Mouse (Mus musculus) neural tube, embryonic 15.5 days (tissue): Measurements from ENCODE around the gene Wfdc1. TPM values are rescaled to one million over a fixed set of nuclear protein-coding genes. Genes with fewer than 3 reads are reported as not detected.
A peak's percentile ranks its signal among the peaks of the same experiment; 100 is the strongest.

Source experiments
- ATAC-seq: fragments of 200-750 bp; cut with Nextera tagmentation; 2 replicates; pipeline ENCODE4 v1.8.0; 2017; ENCODE audit warnings: mild to moderate bottlenecking, moderate TSS enrichment, moderate library complexity; ENCODE audit not compliant: low FRiP score
- H3K27ac ChIP-seq: fragments of 300-500 bp; sonication (generic); replicated peaks from 2 replicates; pipeline ENCODE4 v1.5.1; 2015; ENCODE audit warnings: mild to moderate bottlenecking, inconsistent platforms
- H3K27me3 ChIP-seq: fragments of 300-500 bp; sonication (generic); replicated peaks from 2 replicates; pipeline ENCODE4 v1.6.1; 2015; ENCODE audit warnings: inconsistent platforms
- H3K36me3 ChIP-seq: fragments of 300-500 bp; sonication (generic); 2 replicates; pipeline ENCODE4 v1.6.1; 2015; ENCODE audit warnings: inconsistent platforms
- H3K4me1 ChIP-seq: fragments of 300-500 bp; sonication (generic); 2 replicates; pipeline ENCODE4 v1.6.1; 2015; ENCODE audit warnings: inconsistent platforms
- H3K4me2 ChIP-seq: fragments of 300-500 bp; sonication (generic); 2 replicates; pipeline ENCODE4 v1.6.1; 2015; ENCODE audit warnings: inconsistent platforms, mild to moderate bottlenecking, moderate library complexity
- H3K4me3 ChIP-seq: fragments of 300-500 bp; sonication (generic); replicated peaks from 2 replicates; pipeline ENCODE4 v1.5.1; 2015; ENCODE audit warnings: mild to moderate bottlenecking, inconsistent platforms
- H3K9ac ChIP-seq: fragments of 300-500 bp; sonication (generic); replicated peaks from 2 replicates; pipeline ENCODE4 v1.6.1; 2015; ENCODE audit warnings: mild to moderate bottlenecking, inconsistent platforms
- H3K9me3 ChIP-seq: fragments of 300-500 bp; sonication (generic); replicated peaks from 2 replicates; pipeline ENCODE4 v1.6.1; 2016; ENCODE audit warnings: inconsistent platforms
- WGBS: fragments of 180-500 bp; shearing (Covaris S2); methylation state at CpG from one replicate; pipeline ENCODE4 v1.1.7; 2015; ENCODE audit warnings: mixed read lengths; 5-methylcytosine and 5-hydroxymethylcytosine counted together
- polyA plus RNA-seq: library from polyadenylated mRNA; unstranded; fragments of >200 nt; fragmentation: Nextera tagmentation; extraction: Ambion mirVana; gene quantifications from 2 replicates; pipeline ENCODE4 v1.2.1, GENCODE M21; 2015

The Wfdc1 gene
- polyA plus RNA-seq, 1 experiment from 2014 or later = 6.2 TPM

DNA sequence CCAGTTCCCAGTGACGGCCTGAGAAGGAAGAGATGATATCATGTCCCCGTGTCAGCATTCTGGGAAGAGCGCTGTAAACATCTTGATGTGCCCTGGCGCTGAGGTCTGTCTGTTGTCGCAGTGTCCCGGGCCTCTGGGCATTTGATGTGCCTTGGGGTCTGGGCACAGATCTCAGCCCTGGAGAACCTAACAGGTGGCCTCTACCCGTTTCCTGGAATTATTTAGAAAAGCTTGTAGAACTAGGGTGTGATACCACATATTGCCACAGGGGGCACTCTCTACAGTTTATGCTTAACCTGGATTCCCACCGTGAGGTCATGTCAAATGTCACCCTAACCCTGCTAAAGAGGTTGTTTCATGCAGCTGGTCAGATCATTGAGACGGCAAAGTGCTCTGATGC lies 51.6 kb downstream of the Wfdc1 start:
- ATAC-seq = no peak
- H3K9ac ChIP-seq = no peak overlapping the region
- H3K27ac ChIP-seq = no peak overlapping the region
- 69% methylated on average over 9 of the region's 9 CpGs for WGBS
- no peaks in the 10 kb centered on the region for H3K36me3 ChIP-seq
- no peaks in the 10 kb centered on the region for H3K27me3 ChIP-seq
- no peaks in the 10 kb centered on the region for H3K9me3 ChIP-seq
- H3K4me3 ChIP-seq = no peak overlapping the region
- H3K4me1 ChIP-seq = no peaks in the 10 kb centered on the region
- H3K4me2 ChIP-seq = no peak overlapping the region

DNA sequence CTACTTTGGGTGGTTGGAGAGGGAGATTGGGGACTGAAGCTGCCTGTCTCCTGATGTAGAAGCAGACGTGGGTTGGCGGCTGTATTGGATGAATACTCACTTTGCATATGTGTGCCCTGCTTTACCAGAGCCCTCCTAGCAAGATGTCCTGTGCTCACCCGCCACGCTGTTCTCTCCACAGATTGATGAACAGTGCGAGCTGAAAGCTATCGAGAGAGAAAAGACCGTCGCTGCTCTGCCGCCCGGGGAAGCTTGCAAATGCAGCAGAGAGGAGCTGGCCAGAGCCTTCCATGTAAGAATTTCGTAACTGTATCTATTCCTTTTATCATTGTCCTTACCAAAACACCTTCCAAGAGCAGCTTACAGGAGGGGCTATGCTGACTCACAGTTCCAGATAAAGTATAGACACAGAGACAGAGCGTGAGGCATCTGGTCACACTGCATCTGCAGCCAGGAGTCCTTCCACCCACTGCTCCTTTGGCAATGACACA lies 52.9 kb downstream of the Wfdc1 start:
- Histone ChIP-seq H3K27me3 (no peaks in the 10 kb centered on the region), H3K9ac (no peak overlapping the region), H3K4me1 (no peaks in the 10 kb centered on the region), H3K27ac (0 out of 2 replicates have a peak overlapping the region, but pooled peaks have one; percentile 1), H3K4me3 (no peak overlapping the region), H3K36me3 (no peaks in the 10 kb centered on the region), H3K9me3 (no peaks in the 10 kb centered on the region), H3K4me2 (no peak overlapping the region)
- no peak for ATAC-seq
- 59% methylated on average over 12 of the region's 12 CpGs for WGBS

DNA sequence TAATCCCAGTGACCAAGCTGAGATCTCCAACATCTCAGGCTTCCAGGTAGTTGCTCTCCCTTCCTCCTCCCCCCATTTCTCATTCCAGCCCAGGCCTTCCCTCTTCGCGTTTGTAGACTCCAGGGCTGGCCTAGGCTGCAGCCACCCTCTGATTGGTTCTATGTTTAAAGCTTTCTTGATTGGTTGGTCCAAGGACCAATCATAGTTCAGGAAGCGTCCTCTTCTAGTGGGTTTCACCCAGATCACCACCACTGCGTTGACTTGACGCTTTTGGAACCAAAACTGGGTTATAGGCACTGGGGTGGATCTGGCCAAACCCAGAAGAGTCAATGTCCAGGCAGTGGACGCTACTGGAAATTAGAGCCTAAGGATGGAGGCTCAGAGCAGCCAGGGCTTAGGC lies 56.2 kb downstream of the Wfdc1 start:
- H3K36me3 ChIP-seq = no peaks in the 10 kb centered on the region
- H3K27ac ChIP-seq = no peak overlapping the region
- whole genome bisulfite sequencing = 62% methylated on average over 6 of the region's 6 CpGs
- no peak overlapping the region for H3K9ac ChIP-seq
- no peak overlapping the region for H3K4me2 ChIP-seq
- H3K9me3 ChIP-seq = no peaks in the 10 kb centered on the region
- H3K4me1 ChIP-seq = no peaks in the 10 kb centered on the region
- H3K4me3 ChIP-seq = no peak overlapping the region
- H3K27me3 ChIP-seq = no peaks in the 10 kb centered on the region
- ATAC-seq = no peak

DNA sequence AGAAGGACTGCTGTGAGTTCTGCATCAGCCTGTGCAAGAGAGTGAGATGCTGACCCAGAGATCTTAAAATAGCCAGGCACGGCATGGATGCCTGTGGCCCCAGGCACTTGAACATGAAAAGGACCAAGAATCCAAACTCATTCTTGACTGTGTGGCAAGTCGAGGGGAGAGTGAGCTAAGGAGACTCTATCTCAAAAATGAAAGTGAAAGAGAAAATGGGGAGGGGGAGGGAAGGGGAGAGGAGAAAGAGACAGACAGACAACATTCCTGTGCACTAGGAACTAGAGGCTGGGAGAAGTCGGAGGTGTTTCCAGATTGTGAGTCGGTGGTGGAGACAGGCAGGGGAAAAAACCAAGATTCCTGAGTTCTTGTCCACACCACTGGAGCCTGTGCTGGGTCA lies 57.5 kb downstream of the Wfdc1 start:
- WGBS = 71% methylated on average over 4 of the region's 4 CpGs
- no peaks in the 10 kb centered on the region for H3K27me3 ChIP-seq

DNA sequence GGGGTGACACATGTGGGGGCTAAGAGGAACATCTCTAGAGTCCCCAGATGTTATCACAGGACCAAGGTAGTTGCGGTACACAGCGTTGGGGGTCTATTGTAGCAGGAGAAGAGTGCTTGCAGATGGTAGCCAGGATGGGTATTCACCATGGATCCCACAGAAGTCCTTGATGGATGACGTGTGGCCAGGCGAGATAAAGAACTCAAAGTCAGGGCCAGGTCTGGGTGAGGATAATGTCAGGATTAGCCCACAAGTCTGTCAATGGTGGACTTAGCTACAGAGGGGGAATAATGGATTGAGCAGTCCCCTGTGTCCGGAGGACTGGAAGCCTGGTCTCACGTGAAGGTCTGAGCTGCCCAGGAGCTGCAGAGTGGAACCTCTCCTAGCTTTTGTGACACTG lies 58.4 kb downstream of the Wfdc1 start:
- H3K4me1 ChIP-seq = no peaks in the 10 kb centered on the region
- no peak for ATAC-seq
- WGBS = 89% methylated on average over 6 of the region's 6 CpGs

More for the DNA sequence above, 57.5 kb downstream of the Wfdc1 start:
- Histone ChIP-seq H3K4me3 (no peak overlapping the region), H3K9me3 (no peaks in the 10 kb centered on the region), H3K9ac (no peak overlapping the region), H3K36me3 (no peaks in the 10 kb centered on the region), H3K4me1 (no peaks in the 10 kb centered on the region), H3K27ac (no peak overlapping the region), H3K4me2 (no peak overlapping the region)
- ATAC-seq = no peak

DNA sequence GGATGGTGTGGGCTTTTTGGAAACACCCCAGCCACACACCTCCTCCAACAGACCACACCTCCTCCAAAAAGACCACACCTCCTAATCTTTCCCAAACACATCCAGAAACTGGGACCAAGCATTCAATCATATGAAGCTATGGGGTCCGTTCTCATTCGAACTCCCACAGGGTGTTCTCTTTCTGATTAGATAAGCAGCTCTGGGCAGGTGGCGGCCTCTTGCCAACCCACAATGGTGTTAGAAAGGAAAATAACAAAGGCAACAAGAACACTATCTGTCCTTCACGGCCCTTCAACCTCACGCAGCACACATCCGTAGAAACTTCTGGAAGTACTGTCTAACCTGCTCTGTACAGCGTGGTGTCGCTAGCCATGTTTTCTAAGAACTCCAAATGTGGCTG lies 60.9 kb downstream of the Wfdc1 start:
- H3K9me3 ChIP-seq = no peaks in the 10 kb centered on the region
- H3K27ac ChIP-seq = no peak overlapping the region
- no peak overlapping the region for H3K9ac ChIP-seq
- no peak overlapping the region for H3K4me2 ChIP-seq
- no peak for ATAC-seq
- WGBS = 92% methylated on average over 8 of the region's 8 CpGs
- H3K27me3 ChIP-seq = no peaks in the 10 kb centered on the region
- H3K4me1 ChIP-seq = no peaks in the 10 kb centered on the region
- H3K4me3 ChIP-seq = no peak overlapping the region
- H3K36me3 ChIP-seq = no peaks in the 10 kb centered on the region

More for the DNA sequence above, 58.4 kb downstream of the Wfdc1 start:
- Histone ChIP-seq H3K4me3 (no peak overlapping the region), H3K27ac (no peak overlapping the region), H3K9me3 (no peaks in the 10 kb centered on the region), H3K4me2 (no peak overlapping the region), H3K9ac (no peak overlapping the region), H3K27me3 (no peaks in the 10 kb centered on the region), H3K36me3 (no peaks in the 10 kb centered on the region)

DNA sequence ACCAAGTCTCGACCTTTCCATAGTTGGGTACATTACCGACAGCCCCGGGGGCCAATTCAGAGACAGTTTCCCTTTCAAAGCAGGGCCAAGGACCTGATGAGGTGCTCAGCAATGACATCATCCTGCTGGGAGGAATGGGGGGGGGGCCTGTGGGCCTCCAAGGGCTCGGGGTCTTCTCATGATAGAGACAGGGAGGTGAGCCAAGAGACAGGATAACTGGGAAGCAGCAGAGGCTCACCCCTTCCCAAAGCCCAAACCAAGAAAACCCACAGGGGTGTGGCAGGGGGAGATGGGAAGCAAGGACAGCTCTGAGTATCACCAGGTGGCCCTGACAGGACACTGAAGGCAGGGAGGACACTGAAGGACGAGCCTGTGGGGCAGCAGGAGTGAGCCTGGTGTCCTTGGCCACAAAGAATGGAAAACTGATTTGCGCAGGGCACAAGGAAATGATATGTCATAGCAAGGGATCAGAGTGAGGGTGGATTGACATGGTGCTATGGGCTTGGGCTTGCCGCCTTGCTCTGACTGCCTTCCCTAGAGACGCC lies 62.3 kb downstream of the Wfdc1 start:
- H3K27ac ChIP-seq = no peak overlapping the region
- no peak overlapping the region for H3K4me3 ChIP-seq
- no peak for ATAC-seq
- H3K36me3 ChIP-seq = no peaks in the 10 kb centered on the region
- no peaks in the 10 kb centered on the region for H3K4me1 ChIP-seq
- no peak overlapping the region for H3K9ac ChIP-seq
- 88% methylated on average over 8 of the region's 8 CpGs for WGBS
- no peaks in the 10 kb centered on the region for H3K9me3 ChIP-seq
- H3K27me3 ChIP-seq = no peaks in the 10 kb centered on the region
- H3K4me2 ChIP-seq = no peak overlapping the region

DNA sequence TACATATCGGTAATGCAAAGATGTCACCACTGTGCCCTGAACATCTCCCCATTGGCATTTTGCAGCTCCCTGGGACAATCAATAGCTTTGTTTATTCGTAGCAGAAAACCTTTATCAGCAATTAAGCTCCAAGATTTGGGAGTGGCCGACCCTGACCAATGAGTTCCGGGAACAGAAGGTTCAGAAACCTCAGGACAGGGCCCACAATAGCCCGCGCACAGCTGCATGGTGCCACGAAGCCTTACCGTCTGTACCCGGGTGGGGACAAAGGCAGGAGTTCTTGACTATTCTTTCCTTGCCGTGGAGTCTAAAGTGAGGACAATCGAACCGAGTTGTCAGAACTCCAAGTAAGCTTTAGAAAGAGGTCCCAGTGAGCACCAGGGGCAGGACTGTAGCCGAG lies 65.9 kb downstream of the Wfdc1 start:
- no peaks in the 10 kb centered on the region for H3K27me3 ChIP-seq
- H3K27ac ChIP-seq = no peak overlapping the region
- ATAC-seq = no peak
- H3K4me1 ChIP-seq = no peaks in the 10 kb centered on the region
- 78% methylated on average over 13 of the region's 13 CpGs for WGBS
- no peak overlapping the region for H3K4me2 ChIP-seq
- no peak overlapping the region for H3K9ac ChIP-seq
- H3K4me3 ChIP-seq = no peak overlapping the region
- no peaks in the 10 kb centered on the region for H3K9me3 ChIP-seq
- no peaks in the 10 kb centered on the region for H3K36me3 ChIP-seq

DNA sequence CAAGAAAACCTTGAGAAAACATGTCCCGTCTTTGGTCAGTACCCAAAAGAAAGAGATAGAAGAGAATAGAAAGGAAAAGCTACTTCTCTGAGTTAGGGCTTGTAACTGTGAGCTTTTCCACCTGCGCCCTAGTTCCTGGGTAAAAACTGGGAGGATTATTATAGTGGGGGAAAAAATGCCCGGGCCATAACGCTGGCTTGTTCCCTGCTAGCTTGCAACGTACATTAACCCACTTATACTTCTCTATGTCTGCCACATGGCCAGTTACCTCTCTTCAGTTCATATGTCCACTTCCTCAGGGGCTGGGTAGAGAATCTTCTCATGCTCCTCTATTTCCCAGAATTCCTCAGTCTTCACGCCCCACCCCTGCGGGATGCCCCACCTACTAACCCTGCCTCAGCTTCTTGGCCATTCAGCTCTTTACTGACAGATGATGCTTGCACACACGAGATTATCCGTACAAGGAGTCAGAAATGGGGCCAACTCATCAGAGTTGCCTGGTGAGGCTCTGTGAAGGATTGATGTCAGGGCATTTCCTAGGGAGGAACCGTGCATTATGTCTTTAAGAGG lies 70.3 kb downstream of the Wfdc1 start:
- no peak for ATAC-seq
- Histone ChIP-seq H3K9me3 (no peaks in the 10 kb centered on the region), H3K4me1 (no peaks in the 10 kb centered on the region), H3K4me2 (no peak overlapping the region), H3K36me3 (no peaks in the 10 kb centered on the region), H3K4me3 (no peak overlapping the region), H3K27ac (no peak overlapping the region), H3K9ac (no peak overlapping the region), H3K27me3 (no peaks in the 10 kb centered on the region)
- WGBS = 92% methylated on average over 10 of the region's 10 CpGs

DNA sequence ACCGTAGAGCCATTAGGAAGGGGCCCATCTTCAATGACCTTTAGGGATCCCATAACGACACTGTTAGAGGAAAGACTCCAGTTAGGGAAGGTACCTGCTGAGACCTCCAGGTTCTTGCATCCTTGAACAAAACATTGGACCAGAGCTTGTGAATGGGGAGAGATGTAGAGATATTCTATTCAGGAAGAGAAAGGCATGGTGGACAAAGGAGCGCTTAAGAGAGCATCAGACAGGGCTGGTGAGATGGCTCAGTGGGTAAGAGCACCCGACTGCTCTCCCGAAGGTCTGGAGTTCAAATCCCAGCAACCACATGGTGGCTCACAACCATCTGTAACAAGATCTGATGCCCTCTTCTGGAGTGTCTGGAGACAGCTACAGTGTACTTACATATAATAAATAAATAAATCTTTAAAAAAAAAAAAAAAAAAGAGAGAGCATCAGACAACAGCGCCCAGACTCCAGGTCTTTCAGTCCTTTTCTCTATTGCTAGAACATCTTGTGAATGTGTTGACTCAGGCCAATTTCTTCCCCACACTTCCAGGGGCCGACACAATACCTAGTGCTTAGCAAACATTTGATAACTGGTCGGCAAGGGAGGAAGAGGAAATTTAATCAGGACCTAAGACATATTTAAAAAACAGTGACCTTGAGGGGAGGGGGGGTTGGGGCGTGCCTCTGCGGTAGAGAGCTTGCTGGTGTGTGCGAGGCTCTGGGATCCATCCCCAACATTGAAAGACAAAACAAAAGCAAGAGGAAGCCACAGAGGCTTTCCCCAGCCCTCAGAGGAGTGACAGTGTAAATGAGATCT lies 71.1 kb downstream of the Wfdc1 start:
- ATAC-seq = no peak

More for the DNA sequence above, 71.1 kb downstream of the Wfdc1 start:
- H3K4me2 ChIP-seq = no peak overlapping the region
- H3K9me3 ChIP-seq = no peaks in the 10 kb centered on the region
- no peak overlapping the region for H3K9ac ChIP-seq
- no peaks in the 10 kb centered on the region for H3K27me3 ChIP-seq
- no peaks in the 10 kb centered on the region for H3K36me3 ChIP-seq
- H3K4me3 ChIP-seq = no peak overlapping the region
- 87% methylated on average over 11 of the region's 11 CpGs for WGBS
- H3K27ac ChIP-seq = no peak overlapping the region
- no peaks in the 10 kb centered on the region for H3K4me1 ChIP-seq
